Mouse (Mus musculus) E14TG2a.4 (cell line): ENCODE measurements around the gene Camk1d.

Experiments
- H3K27me3 ChIP-seq: 2 replicates; pipeline ENCODE4 v1.6.1; 2014; ENCODE audit warnings: low read length, control low read depth; ENCODE audit not compliant: insufficient read depth
- H3K36me3 ChIP-seq: 2 replicates; pipeline ENCODE4 v1.6.1; 2014; ENCODE audit warnings: low read length, control low read depth; ENCODE audit not compliant: insufficient read depth
- H3K4me1 ChIP-seq: replicated peaks from 2 replicates; pipeline ENCODE4 v1.6.1; 2014; ENCODE audit warnings: low read depth, low read length, control low read depth
- H3K4me3 ChIP-seq: replicated peaks from 2 replicates; pipeline ENCODE4 v1.5.1; 2014; ENCODE audit warnings: mild to moderate bottlenecking, low read length
- H3K9me3 ChIP-seq: 2 replicates; pipeline ENCODE4 v1.6.1; 2014; ENCODE audit warnings: low read length, control low read depth
- CTCF ChIP-seq: conservative IDR thresholded peaks from 2 replicates; pipeline ENCODE4 v1.5.1; 2014; ENCODE audit warnings: low read length
- NANOG ChIP-seq: IDR thresholded peaks from 2 replicates; pipeline ENCODE4 v1.6.1; 2014; ENCODE audit warnings: borderline replicate concordance, low read length, mixed read lengths
- POU5F1 ChIP-seq: IDR thresholded peaks from 2 replicates; pipeline ENCODE4 v1.6.1; 2014; ENCODE audit warnings: low read length, borderline replicate concordance

The Camk1d gene

GRCm38 (mm10) chr2:5398043-5398442 lies 316.3 kb downstream of the Camk1d start:
- TF ChIP-seq CTCF (no peak), NANOG (no peak), POU5F1 (no peak)
- no peak overlapping the region for H3K4me3 ChIP-seq
- peaks cover 21% of the 10 kb centered on the region for H3K4me1 ChIP-seq
- H3K36me3 ChIP-seq = no peaks in the 10 kb centered on the region
- no peaks in the 10 kb centered on the region for H3K27me3 ChIP-seq
- 0 out of 2 replicates have a peak, but pooled peaks cover 3% of the 10 kb centered on the region for H3K9me3 ChIP-seq

- Histone ChIP-seq H3K36me3 (no peaks in the 10 kb centered on the region), H3K27me3 (no peaks in the 10 kb centered on the region), H3K4me1 (peaks cover 15% of the 10 kb centered on the region), H3K4me3 (no peak overlapping the region), H3K9me3 (0 out of 2 replicates have a peak, but pooled peaks cover 3% of the 10 kb centered on the region)
- no peak for TF ChIP-seq CTCF
- no peak for TF ChIP-seq POU5F1
- TF ChIP-seq NANOG = no peak
These were observed 316.8 kb downstream of the Camk1d start for GRCm38 (mm10) chr2:5397468-5397867.

DNA sequence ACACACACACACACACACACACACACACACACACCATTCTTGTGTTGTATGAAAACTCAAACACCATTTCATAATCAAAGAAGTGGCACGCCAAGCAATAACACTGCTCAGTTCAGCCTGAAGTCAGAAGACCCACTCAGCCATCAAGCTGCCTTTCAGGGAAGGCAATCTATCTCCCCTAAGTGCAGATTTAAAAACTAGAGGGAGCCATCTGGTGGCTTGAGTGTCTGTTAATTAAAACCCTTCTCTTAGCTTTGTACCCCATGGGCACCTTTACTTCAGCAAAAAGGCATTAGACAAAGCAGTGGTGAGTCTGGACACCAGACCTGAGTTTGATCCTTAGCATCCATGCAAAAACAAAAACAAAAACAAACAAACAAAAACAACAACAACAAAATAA lies 317.9 kb downstream of the Camk1d start:
- H3K36me3 ChIP-seq = no peaks in the 10 kb centered on the region
- TF ChIP-seq POU5F1 (no peak), NANOG (no peak), CTCF (no peak)
- peaks cover 5% of the 10 kb centered on the region; the same call in 1 of the 2 replicates for H3K4me1 ChIP-seq
- H3K27me3 ChIP-seq = no peaks in the 10 kb centered on the region
- H3K9me3 ChIP-seq = 0 out of 2 replicates have a peak, but pooled peaks cover 3% of the 10 kb centered on the region
- H3K4me3 ChIP-seq = no peak overlapping the region

- H3K9me3 ChIP-seq = 0 out of 2 replicates have a peak, but pooled peaks cover 3% of the 10 kb centered on the region
- H3K27me3 ChIP-seq = no peaks in the 10 kb centered on the region
These were observed 318.4 kb downstream of the Camk1d start for GRCm38 (mm10) chr2:5395873-5396272.

GRCm38 (mm10) chr2:5392921-5393320 lies 321.4 kb downstream of the Camk1d start:
- no peak for TF ChIP-seq CTCF
- no peak for TF ChIP-seq POU5F1
- TF ChIP-seq NANOG = no peak
- no peaks in the 10 kb centered on the region for H3K27me3 ChIP-seq
- no peak overlapping the region for H3K4me3 ChIP-seq
- H3K4me1 ChIP-seq = peaks cover 5% of the 10 kb centered on the region; the same call in 1 of the 2 replicates
- no peaks in the 10 kb centered on the region for H3K36me3 ChIP-seq
- 0 out of 2 replicates have a peak, but pooled peaks cover 3% of the 10 kb centered on the region for H3K9me3 ChIP-seq

More at GRCm38 (mm10) chr2:5395873-5396272, 318.4 kb downstream of the Camk1d start:
- TF ChIP-seq CTCF (no peak), NANOG (no peak), POU5F1 (no peak)
- H3K4me1 ChIP-seq = peaks cover 5% of the 10 kb centered on the region; the same call in 1 of the 2 replicates
- H3K4me3 ChIP-seq = no peak overlapping the region
- H3K36me3 ChIP-seq = no peaks in the 10 kb centered on the region

- no peak overlapping the region for H3K4me3 ChIP-seq
- no peaks in the 10 kb centered on the region for H3K27me3 ChIP-seq
- no peak for TF ChIP-seq NANOG
- no peak for TF ChIP-seq CTCF
- no peak for TF ChIP-seq POU5F1
- H3K36me3 ChIP-seq = no peaks in the 10 kb centered on the region
- H3K9me3 ChIP-seq = 0 out of 2 replicates have a peak, but pooled peaks cover 3% of the 10 kb centered on the region
- peaks cover 5% of the 10 kb centered on the region; the same call in 1 of the 2 replicates for H3K4me1 ChIP-seq
These were observed 321.8 kb downstream of the Camk1d start for GRCm38 (mm10) chr2:5392470-5392869.

GRCm38 (mm10) chr2:5388381-5388780 lies 325.9 kb downstream of the Camk1d start:
- TF ChIP-seq NANOG (no peak), CTCF (no peak), POU5F1 (no peak)
- Histone ChIP-seq H3K27me3 (no peaks in the 10 kb centered on the region), H3K9me3 (no peaks in the 10 kb centered on the region), H3K4me3 (no peak overlapping the region), H3K36me3 (no peaks in the 10 kb centered on the region), H3K4me1 (no peaks in the 10 kb centered on the region)

DNA sequence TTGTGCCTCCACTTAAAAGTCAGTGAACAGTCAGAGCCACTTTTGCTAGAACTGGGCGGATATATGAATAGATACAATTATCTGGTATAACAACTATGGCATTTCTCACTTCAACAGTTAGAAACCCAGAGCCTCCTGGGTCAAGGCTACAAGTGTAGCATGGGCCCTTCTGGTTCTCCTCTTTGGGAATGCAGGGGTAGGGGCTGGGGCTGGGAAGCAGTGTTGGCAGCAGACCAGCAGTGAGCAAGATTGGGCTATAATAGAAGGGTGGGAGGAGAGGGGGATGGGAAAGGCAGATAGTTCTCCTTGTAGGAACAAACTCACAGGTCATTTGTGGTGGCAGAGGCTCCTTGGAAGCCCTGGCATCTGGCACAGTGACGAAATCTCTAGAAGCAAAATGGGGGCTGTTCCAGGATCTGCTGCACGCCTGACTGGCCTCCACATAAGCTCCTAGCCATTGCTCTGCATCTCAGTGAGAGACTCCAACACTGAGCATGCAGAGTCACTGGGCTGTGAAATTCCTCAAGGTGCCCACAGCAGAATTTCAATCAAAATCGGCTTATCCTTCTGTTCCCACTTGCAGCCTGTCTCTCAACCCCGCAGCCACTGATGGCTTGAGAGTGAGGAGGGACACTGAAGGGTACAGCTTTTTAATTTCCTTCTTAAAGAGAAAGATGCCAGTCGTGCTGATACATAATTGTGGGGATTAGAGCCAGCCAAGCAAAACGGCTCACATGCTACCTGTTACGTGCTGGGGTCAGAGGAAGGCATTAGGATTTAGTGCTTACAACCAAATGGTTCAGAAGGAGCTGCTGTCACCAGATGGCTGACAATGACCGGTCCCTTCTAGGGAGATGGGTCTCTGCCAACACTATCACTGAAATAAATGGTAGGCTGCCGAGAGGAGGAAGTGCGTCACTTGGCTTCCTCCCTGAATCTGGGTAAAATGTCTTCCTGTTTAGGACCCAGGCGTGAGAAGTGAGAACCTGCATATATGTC lies 332.3 kb downstream of the Camk1d start:
- H3K27me3 ChIP-seq = no peaks in the 10 kb centered on the region
- no peak overlapping the region for H3K4me3 ChIP-seq
- no peaks in the 10 kb centered on the region for H3K9me3 ChIP-seq
- TF ChIP-seq NANOG = no peak
- no peak for TF ChIP-seq CTCF
- no peak for TF ChIP-seq POU5F1
- no peaks in the 10 kb centered on the region for H3K36me3 ChIP-seq
- H3K4me1 ChIP-seq = no peaks in the 10 kb centered on the region
